Mouse (Mus musculus) olfactory bulb, adult 2 months (tissue): ENCODE results near the gene Hoxd3.

ENCODE experiments used
- CTCF ChIP-seq: fragments of 200-500 bp; IDR thresholded peaks from 2 replicates; pipeline ENCODE4 v1.5.1; 2012; ENCODE audit warnings: low read depth, mild to moderate bottlenecking, low read length, moderate library complexity; ENCODE audit not compliant: insufficient read depth
- POLR2A ChIP-seq: fragments of 200-500 bp; IDR thresholded peaks from 2 replicates; pipeline ENCODE4 v1.6.1; 2012; ENCODE audit warnings: mild to moderate bottlenecking, low read depth, low read length, moderate library complexity; ENCODE audit not compliant: insufficient read depth

DNA sequence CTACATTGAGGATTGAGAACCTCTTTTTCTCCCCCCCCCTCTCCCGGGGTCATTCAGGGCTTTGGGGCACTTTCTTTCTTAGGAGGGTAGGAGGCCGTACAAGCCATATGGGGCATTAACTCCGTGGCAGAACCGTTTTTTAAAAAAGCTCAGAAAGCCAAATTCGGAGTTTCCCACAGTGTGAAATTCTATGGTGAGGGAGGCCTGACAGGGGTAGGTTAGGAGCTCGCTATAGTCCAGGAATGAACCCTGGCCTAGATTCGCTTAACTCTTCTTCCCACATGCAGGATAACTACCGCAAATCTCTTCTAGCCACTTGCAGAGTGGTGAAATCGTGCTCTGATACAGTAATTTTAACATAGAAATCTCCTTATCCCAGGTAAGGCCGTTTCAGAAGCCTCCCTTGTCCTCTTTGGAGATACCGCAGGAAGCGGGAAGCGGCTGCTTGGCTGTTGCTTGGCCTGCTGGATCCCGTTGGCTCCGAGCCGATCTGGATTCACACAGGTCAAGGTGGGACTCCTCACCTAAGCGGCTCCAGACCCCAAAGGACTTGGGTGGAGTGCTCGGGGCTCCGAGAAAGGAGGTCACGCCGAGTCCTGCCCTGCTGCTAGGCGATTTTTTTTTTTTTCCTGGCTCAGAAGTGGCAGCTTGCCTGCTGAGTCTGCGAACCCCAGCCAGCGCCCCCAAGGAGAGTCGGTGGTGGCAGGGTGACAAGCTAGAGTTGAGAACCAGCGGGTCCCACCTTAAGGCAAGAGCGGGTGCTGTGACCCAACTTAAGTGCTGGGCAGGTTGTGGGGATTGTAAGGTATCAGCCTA lies 23.5 kb downstream of the Hoxd3 start:
- TF ChIP-seq CTCF (no peak), POLR2A (no peak)
